Mouse (Mus musculus) bone marrow macrophage, adult 2 months (primary cell): ENCODE measurements around the gene Smarcc1. TPM values are rescaled to one million over a fixed set of nuclear protein-coding genes. Genes with fewer than 3 reads are reported as not detected.
"Not testable (repeated sequence)": the region's sequence is repeated elsewhere in the genome, so short reads cannot be mapped to it uniquely, and the experiment has no call there.

Experiments used
- H3K27ac ChIP-seq: 2 replicates; pipeline ENCODE4 v1.5.1; 2012; ENCODE audit warnings: low read depth, low read length; ENCODE audit not compliant: insufficient read depth
- H3K4me1 ChIP-seq: 2 replicates; pipeline ENCODE4 v1.6.1; 2012; ENCODE audit warnings: low read length; ENCODE audit not compliant: control insufficient read depth, insufficient read depth
- H3K4me3 ChIP-seq: 2 replicates; pipeline ENCODE4 v1.5.1; 2012; ENCODE audit warnings: mild to moderate bottlenecking, low read length, moderate library complexity; ENCODE audit not compliant: insufficient read depth
- CTCF ChIP-seq: IDR thresholded peaks from 2 replicates; pipeline ENCODE4 v1.5.1; 2012; ENCODE audit warnings: low read depth, mild to moderate bottlenecking, low read length, moderate library complexity
- POLR2A ChIP-seq: IDR thresholded peaks from 2 replicates; pipeline ENCODE4 v1.6.1; 2012; ENCODE audit warnings: mild to moderate bottlenecking, low read depth, low read length, borderline replicate concordance
- polyA plus RNA-seq: library from polyadenylated mRNA; stranded (reverse); fragments of >200 nt; gene quantifications from 2 replicates; pipeline ENCODE4 v1.2.4, GENCODE M21; 2012; ENCODE audit not compliant: missing spikeins, insufficient read depth, insufficient read length

Gene Smarcc1
- polyA plus RNA-seq, 1 experiment = 31.9 TPM

- peaks cover 24% of the 10 kb centered on the region for H3K4me1 ChIP-seq
- peak overlapping the region; percentile 86 for H3K27ac ChIP-seq
- TF ChIP-seq CTCF (no peak), POLR2A (0 out of 2 replicates have a peak, but pooled peaks have one; percentile 46)
- peak overlapping the region; percentile 88 for H3K4me3 ChIP-seq
Observed at GRCm38 (mm10) chr9:110131525-110132197, 14.2 kb downstream of the Smarcc1 start.

- TF ChIP-seq CTCF = no peak
- no peak for TF ChIP-seq POLR2A
- Histone ChIP-seq H3K4me1 (peaks cover 24% of the 10 kb centered on the region), H3K27ac (peak overlapping the region; percentile 55), H3K4me3 (peak overlapping the region; percentile 88)
Observed at GRCm38 (mm10) chr9:110132201-110132605, 14.7 kb downstream of the Smarcc1 start.

- H3K4me1 ChIP-seq = peaks cover 24% of the 10 kb centered on the region
- TF ChIP-seq CTCF (no peak), POLR2A (no peak)
- no peak overlapping the region for H3K27ac ChIP-seq
- peak overlapping the region; percentile 88 for H3K4me3 ChIP-seq
Observed at GRCm38 (mm10) chr9:110132921-110133320, 15.4 kb downstream of the Smarcc1 start.

GRCm38 (mm10) chr9:110134176-110134575 lies 16.7 kb downstream of the Smarcc1 start:
- no peak overlapping the region for H3K4me3 ChIP-seq
- H3K4me1 ChIP-seq = peaks cover 24% of the 10 kb centered on the region
- H3K27ac ChIP-seq = no peak overlapping the region
- TF ChIP-seq CTCF = peak; percentile 55
- TF ChIP-seq POLR2A = no peak

- no peak overlapping the region for H3K4me3 ChIP-seq
- no peak overlapping the region for H3K27ac ChIP-seq
- TF ChIP-seq POLR2A (no peak), CTCF (no peak)
- peaks cover 8% of the 10 kb centered on the region for H3K4me1 ChIP-seq
Observed at GRCm38 (mm10) chr9:110139119-110139518, 21.6 kb downstream of the Smarcc1 start.

- Histone ChIP-seq H3K4me1 (no peaks in the 10 kb centered on the region), H3K4me3 (no peak overlapping the region), H3K27ac (no peak overlapping the region)
- no peak for TF ChIP-seq POLR2A
Observed at GRCm38 (mm10) chr9:110142097-110142496, 24.6 kb downstream of the Smarcc1 start.

GRCm38 (mm10) chr9:110148598-110148997 lies 31.1 kb downstream of the Smarcc1 start:
- Histone ChIP-seq H3K27ac (no peak overlapping the region), H3K4me3 (no peak overlapping the region), H3K4me1 (no peaks in the 10 kb centered on the region)
- TF ChIP-seq POLR2A = no peak
- no peak for TF ChIP-seq CTCF

- Histone ChIP-seq H3K27ac (no peak overlapping the region), H3K4me3 (no peak overlapping the region), H3K4me1 (peaks cover 10% of the 10 kb centered on the region)
- TF ChIP-seq CTCF (no peak), POLR2A (no peak)
Observed at GRCm38 (mm10) chr9:110159036-110159435, 41.5 kb downstream of the Smarcc1 start.

GRCm38 (mm10) chr9:110160486-110160885 lies 43.0 kb downstream of the Smarcc1 start:
- not testable (repeated sequence) for H3K4me3 ChIP-seq, H3K4me1 ChIP-seq, H3K27ac ChIP-seq

GRCm38 (mm10) chr9:110162441-110162840 lies 44.9 kb downstream of the Smarcc1 start:
- TF ChIP-seq POLR2A (no peak), CTCF (no peak)
- Histone ChIP-seq H3K4me3 (no peak overlapping the region), H3K4me1 (peaks cover 10% of the 10 kb centered on the region), H3K27ac (no peak overlapping the region)

GRCm38 (mm10) chr9:110163071-110163470 lies 45.6 kb downstream of the Smarcc1 start:
- peaks cover 10% of the 10 kb centered on the region for H3K4me1 ChIP-seq
- no peak overlapping the region for H3K27ac ChIP-seq
- TF ChIP-seq POLR2A (no peak), CTCF (no peak)
- no peak overlapping the region for H3K4me3 ChIP-seq
